Mouse (Mus musculus) frontal cortex, postnatal 25 days (tissue): ENCODE results near the gene Zbtb8a.
A peak's percentile ranks its signal among the peaks of the same experiment; 100 is the strongest.
"Not testable (repeated sequence)": the region's sequence is repeated elsewhere in the genome, so short reads cannot be mapped to it uniquely, and the experiment has no call there.

Experiments
- DNase-seq, 2 experiments: peaks; one replicate each; pipeline ENCODE4 v3.0.0; 2022; ENCODE audit warnings: low spot score in 2 of 2

The Zbtb8a gene

DNA sequence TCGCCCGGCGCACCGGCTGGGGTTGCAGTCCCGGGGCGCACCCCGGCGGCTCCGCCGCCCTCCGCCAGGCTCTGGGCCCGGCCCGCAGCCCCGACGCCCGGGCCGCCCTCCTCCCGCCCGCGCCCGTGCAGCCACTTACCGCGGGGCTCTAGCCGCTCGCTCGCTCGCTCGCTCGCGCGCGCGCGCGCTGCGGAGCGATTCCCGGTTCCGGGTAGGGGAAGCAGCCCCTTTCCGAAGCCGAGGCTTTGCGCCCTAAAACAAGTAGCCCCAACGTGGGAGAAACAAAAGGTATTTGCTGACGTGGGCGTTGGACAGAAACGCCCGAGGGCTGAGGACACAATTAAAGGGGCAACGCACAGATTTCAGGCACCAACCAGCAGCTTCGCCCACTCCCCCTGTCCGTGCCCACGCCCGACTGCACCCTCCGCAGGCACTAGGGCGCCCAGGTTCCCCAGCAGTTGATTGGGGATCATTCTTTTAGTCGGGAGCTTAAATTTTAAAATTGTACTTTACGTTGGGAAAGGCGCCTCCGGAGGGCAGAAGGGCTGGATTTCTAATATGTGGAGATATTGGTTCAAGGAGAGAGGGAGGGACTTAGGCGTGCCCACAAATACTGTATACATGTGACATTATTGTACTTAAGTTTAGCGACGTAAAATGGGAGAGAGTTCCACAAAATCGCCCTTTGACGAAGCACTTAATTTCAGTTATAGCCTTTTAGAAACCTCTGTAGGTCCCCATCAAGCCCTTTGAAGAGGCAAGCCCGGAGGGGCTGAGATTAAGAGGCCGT lies at the start of gene Zbtb8a:
Zbtb8a (minus strand) TSS at position 516 of the 790 bp plus-strand sequence.
- DNase-seq, result peak; percentile 6 to 23

GRCm38 (mm10) chr4:129418321-129418720 lies 40.4 kb upstream of the Zbtb8a start:
- DNase-seq, result no peak

DNA sequence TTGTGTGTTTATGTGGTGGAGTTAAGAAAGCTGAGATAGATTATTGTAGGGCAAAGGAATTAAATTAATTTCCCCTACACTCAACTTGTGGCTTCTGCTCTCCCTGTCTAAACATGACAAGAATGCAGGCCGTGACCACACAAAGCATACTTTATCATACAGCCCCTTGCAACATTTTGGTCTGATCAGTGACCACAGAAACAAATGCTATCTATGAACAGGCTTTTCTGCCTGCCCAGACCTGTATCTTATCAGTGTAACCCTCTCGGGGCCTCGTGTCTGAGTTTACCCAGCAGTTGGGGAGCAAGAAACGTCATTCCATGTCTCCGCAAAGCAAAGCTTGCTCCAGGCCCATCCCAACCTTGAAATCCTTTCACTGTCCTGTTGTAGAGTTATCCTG lies 38.6 kb upstream of the Zbtb8a start:
- no peak for DNase-seq

GRCm38 (mm10) chr4:129415892-129416291 lies 38.0 kb upstream of the Zbtb8a start:
- no peak for DNase-seq

- DNase-seq, result no peak
Measured at GRCm38 (mm10) chr4:129410991-129411390, 33.1 kb upstream of the Zbtb8a start.

- not testable (repeated sequence) for DNase-seq
Measured at GRCm38 (mm10) chr4:129410532-129410931, 32.6 kb upstream of the Zbtb8a start.

- peak; percentile 4 to 9 for DNase-seq
Measured at GRCm38 (mm10) chr4:129406447-129406846, 28.5 kb upstream of the Zbtb8a start.

GRCm38 (mm10) chr4:129399813-129400212 lies 21.9 kb upstream of the Zbtb8a start:
- no peak for DNase-seq

DNA sequence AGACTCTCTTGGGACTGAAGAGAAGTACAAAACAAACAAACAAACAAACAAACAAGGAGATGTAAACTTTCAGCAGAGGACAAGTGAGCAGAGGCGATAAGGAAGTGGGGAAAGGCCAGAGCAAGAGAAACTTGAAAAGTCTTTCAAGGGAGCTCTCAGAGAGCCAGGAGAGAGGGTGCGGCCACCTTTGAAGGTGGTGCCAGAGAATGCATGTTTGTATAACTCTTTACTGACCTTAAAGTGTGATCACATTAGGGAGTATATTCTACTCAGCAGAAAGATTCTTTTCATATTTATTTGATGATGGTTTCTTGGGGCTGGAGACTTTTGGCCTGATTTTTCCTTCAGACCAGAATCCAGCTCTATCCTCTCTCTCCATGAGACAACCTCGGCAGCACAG lies 19.0 kb upstream of the Zbtb8a start:
- DNase-seq, result no peak

- DNase-seq, result no peak
Measured at GRCm38 (mm10) chr4:129394089-129394870, 16.4 kb upstream of the Zbtb8a start.

DNA sequence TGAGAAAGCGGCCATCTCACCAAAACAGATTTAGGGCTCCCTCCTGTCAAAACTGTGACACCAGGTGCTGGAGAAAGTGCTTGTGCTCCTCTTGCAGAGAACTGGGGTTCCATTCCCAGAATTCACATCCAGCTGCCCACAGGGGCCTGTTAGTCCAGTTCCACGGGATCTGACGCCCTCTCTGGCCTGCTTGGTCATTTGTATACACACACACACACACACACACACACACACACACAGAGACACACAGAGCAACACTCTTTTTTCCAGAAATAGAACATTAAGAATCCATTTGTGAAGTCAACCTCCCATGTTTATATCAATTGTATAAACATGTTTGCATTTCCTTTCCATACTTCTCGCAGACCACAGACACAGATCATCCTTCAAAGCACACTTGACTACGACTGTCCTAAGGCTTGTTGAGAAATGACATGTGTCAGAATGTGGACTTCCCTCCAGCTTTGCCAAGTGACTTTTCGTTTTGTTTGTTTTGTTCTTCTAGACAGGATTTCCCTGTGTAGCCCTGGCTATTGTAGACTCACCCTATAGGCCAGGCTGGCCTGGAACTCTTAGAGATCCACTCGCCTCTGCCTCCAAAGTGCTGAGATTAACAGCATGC lies 13.1 kb upstream of the Zbtb8a start:
- DNase-seq, result no peak

DNA sequence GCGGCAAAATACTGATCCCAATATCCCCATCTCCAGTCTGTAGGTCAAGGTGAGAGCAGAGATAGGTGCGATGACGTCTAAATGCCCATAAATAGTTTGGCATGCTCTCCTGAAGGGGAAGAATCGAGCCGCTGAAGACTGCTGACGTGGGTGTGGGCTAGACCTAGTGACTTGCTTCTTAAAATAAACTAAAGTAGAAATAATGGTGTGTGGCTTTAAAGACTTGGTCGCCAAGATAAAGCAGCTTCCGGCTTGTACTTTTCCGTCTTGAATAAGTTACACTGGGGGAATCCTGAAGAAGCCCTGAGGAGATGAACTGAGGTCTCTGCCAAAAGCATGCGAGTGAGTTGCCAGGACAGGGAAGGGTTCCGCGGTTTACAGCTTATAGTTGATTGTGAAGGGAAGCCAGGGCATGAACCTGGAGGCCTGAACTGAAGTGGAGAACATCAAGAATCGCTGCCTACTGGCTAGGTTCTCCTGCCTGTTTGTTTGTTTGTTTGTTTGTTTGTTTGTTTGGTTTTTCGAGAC lies 12.4 kb upstream of the Zbtb8a start:
- DNase-seq, result no peak

DNA sequence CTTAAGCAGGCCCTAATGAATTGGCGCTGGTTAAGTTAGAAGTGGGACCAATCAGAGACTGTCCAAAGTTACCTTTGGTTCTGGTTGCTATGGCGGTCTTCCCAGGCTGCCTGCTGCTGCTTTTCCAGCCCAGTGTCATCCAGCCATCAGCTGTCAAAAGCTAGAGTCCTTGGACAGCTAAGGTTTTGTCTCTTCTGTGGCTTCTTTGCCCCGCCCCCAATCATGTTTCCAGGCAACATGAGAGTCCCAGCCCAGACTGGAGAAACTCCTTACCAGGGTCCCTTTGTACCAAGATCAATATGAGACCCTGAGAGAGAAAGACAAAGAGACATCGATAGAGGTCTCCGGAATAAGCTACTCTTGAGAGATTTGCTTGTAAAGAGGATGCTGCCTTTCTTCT lies 10.5 kb upstream of the Zbtb8a start:
- no peak for DNase-seq

GRCm38 (mm10) chr4:129386989-129387388 lies 9.1 kb upstream of the Zbtb8a start:
- no peak for DNase-seq

DNA sequence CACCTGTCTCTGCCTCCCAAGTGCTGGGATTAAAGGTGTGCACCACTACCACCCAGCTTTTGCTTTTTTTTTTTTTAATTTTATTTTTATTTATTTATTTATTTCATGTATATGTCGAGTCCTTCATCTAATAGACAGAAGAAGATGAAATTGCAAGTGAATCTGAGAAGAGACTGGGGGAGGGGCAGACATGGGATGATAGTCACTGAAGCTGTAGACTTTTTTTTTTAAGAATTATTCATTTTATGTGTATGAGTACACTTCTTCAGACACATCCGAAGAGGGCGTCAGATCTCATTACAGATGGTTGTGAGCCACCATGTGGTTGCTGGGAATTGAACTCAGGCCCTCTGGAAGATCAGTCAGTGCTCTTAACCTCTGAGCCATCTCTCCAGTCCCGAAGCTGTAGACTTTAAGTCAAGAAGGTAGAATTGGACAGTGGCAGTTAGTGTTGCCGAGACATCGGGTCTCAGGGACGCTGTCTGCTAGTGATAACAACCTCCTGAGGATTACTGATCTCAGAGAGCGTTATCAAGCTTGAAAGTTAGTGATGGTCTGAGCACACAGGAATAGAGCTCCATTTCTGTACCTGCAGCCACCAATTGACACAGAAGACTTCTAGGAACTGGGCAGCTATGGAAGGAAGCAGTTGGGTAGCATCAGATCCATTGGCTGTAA lies 8.5 kb upstream of the Zbtb8a start:
- DNase-seq, result no peak

GRCm38 (mm10) chr4:129385685-129386084 lies 7.8 kb upstream of the Zbtb8a start:
- no peak for DNase-seq

DNA sequence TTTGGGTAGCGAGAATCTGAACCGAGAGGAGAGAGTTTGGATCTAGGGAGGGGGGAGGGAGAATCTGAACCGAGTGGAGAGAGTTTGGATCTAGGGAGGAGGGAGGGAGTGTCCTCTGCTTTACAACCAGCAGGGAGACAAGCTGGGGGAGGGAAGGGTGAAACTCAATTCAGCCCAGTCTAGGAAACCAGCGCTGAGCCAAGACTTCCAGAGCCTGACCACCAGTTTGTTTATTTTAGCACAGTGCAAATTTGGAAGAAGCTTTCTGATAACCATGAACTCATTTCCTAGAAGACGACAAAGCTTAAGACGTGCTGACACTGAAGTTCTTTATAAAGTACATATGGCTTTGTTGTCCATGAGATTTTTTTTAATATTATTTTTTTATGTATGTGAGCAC lies 6.5 kb upstream of the Zbtb8a start:
- DNase-seq, result no peak

GRCm38 (mm10) chr4:129383586-129383985 lies 5.7 kb upstream of the Zbtb8a start:
- DNase-seq, result no peak

GRCm38 (mm10) chr4:129382488-129382887 lies 4.6 kb upstream of the Zbtb8a start:
- no peak for DNase-seq

- no peak for DNase-seq
Measured at GRCm38 (mm10) chr4:129382029-129382428, 4.1 kb upstream of the Zbtb8a start.

- DNase-seq, result no peak
Measured at GRCm38 (mm10) chr4:129381148-129381547, 3.2 kb upstream of the Zbtb8a start.

DNA sequence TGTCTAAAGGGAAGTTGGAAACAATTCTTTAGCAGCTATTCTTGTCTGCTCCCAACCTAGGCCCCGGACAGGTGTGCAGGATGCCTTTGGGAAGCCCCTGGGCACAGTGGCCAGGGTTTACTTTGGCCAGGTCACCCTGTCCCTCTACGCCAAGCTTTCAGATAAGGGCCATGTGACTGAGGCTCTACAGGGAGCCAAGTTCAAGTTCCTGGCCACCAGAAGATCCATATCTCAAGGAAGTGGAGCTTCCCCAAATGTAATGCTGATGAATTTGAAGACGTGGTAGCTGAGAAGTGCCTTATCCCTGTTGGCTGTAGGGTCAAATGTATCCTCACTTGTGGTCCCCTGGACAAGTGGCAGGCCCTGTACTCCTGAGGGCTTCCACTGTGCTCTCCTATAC lies 1.9 kb upstream of the Zbtb8a start:
- DNase-seq, result no peak
